In genomic region chr17:49489098-49489497, GRCm38 (mm10) we compare ENCODE assay signal across 14 mouse cellular contexts.
DNase-seq lines count a peak whose midpoint lies in the region; ATAC-seq lines count a peak whose summit lies in the region.
"Had no signal": no experiment of that assay in that cellular context is flagged by ENCODE, and none has a peak within 500 bp of the region (broad histone marks: within the 10 kb centered on the region; RNA-seq: fewer than 3 reads in every experiment).

No protein-coding gene starts in this region.

- 27% methylated on average over 5 of the region's 5 CpGs for WGBS in heart, embryonic 15.5 days
- 79% methylated on average over 5 of the region's 5 CpGs for WGBS in hindbrain, embryonic 12.5 days
- WGBS in intestine, embryonic 15.5 days = 59% methylated on average over 5 of the region's 5 CpGs

- H3K4me2 ChIP-seq in heart, embryonic 15.5 days = no peak overlapping the region; the same call in 1 of the 2 replicates
- no peak overlapping the region for H3K4me2 ChIP-seq in hindbrain, embryonic 12.5 days (replicated peaks)
- no peak overlapping the region for H3K4me2 ChIP-seq in intestine, embryonic 15.5 days (replicated peaks)
- H3K4me2 ChIP-seq: neural tube, embryonic 12.5 days had no signal

- no peaks in the 10 kb centered on the region for H3K27me3 ChIP-seq in heart, embryonic 15.5 days
- no peaks in the 10 kb centered on the region for H3K27me3 ChIP-seq in hindbrain, embryonic 12.5 days
- H3K27me3 ChIP-seq in intestine, embryonic 15.5 days (replicated peaks) = no peaks in the 10 kb centered on the region
- H3K27me3 ChIP-seq: neural tube, embryonic 12.5 days had no signal

- H3K9ac ChIP-seq in heart, embryonic 15.5 days = no peak overlapping the region
- no peak overlapping the region for H3K9ac ChIP-seq in hindbrain, embryonic 12.5 days
- H3K9ac ChIP-seq in intestine, embryonic 15.5 days = no peak overlapping the region
- H3K9ac ChIP-seq: neural tube, embryonic 12.5 days had no signal

- H3K27ac ChIP-seq in heart, embryonic 15.5 days = peak overlapping the region; percentile 77
- H3K27ac ChIP-seq in hindbrain, embryonic 12.5 days = no peak overlapping the region
- no peak overlapping the region for H3K27ac ChIP-seq in intestine, embryonic 15.5 days
- H3K27ac ChIP-seq: neural tube, embryonic 12.5 days had no signal

- no peak overlapping the region for H3K4me3 ChIP-seq in heart, embryonic 15.5 days
- no peak overlapping the region for H3K4me3 ChIP-seq in hindbrain, embryonic 12.5 days
- no peak overlapping the region for H3K4me3 ChIP-seq in intestine, embryonic 15.5 days (replicated peaks)
- H3K4me3 ChIP-seq: neural tube, embryonic 12.5 days had no signal

- ATAC-seq in heart, embryonic 15.5 days (replicated peaks; ENCODE audit: insufficient number of reproducible peaks, insufficient read depth, low FRiP score, low read depth) = peak; percentile 89
- no peak for ATAC-seq in hindbrain, embryonic 12.5 days (ENCODE audit: low FRiP score)
- no peak for ATAC-seq in intestine, embryonic 15.5 days

- peaks cover 5% of the 10 kb centered on the region; the same call in 1 of the 2 replicates for H3K36me3 ChIP-seq in heart, embryonic 15.5 days
- 0 out of 2 replicates have a peak, but pooled peaks cover 3% of the 10 kb centered on the region for H3K36me3 ChIP-seq in hindbrain, embryonic 12.5 days
- H3K36me3 ChIP-seq in intestine, embryonic 15.5 days = no peaks in the 10 kb centered on the region

- peaks cover 25% of the 10 kb centered on the region for H3K4me1 ChIP-seq in heart, embryonic 15.5 days (replicated peaks)
- no peaks in the 10 kb centered on the region for H3K4me1 ChIP-seq in hindbrain, embryonic 12.5 days
- H3K4me1 ChIP-seq in intestine, embryonic 15.5 days (replicated peaks) = no peaks in the 10 kb centered on the region
- H3K4me1 ChIP-seq: neural tube, embryonic 12.5 days had no signal

- H3K9me3 ChIP-seq in heart, embryonic 15.5 days (replicated peaks) = no peaks in the 10 kb centered on the region
- no peaks in the 10 kb centered on the region for H3K9me3 ChIP-seq in hindbrain, embryonic 12.5 days (replicated peaks)
- H3K9me3 ChIP-seq in intestine, embryonic 15.5 days = no peaks in the 10 kb centered on the region
- H3K9me3 ChIP-seq: neural tube, embryonic 12.5 days had no signal

- DNase-seq in gastrocnemius, adult 18-20 months (ENCODE audit: low spot score) = peak; percentile 37
- DNase-seq in gastrocnemius, postnatal 4 days (ENCODE audit: low spot score in 2 of 2) = no peak
- peak; percentile 85 for DNase-seq in 3T3-L1 (ENCODE audit: low read depth, low spot score)
- DNase-seq in gastrocnemius, postnatal 25 days = peak; percentile 63
- DNase-seq in spleen, adult 18-20 months = no peak
- DNase-seq: cerebellum, adult 11 months; lung, postnatal 14 days; midbrain, embryonic 14.5 days; retina, postnatal 1 day; thymus, adult 18-20 months had no signal

Comparison
In these comparisons a context has a peak if more than half of its experiments do, and no peak if none do; other contexts are left out.
1. DNase-seq: peak in gastrocnemius, adult 18-20 months (single experiment), 3T3-L1 (single experiment) and gastrocnemius, postnatal 25 days (single experiment); none in gastrocnemius, postnatal 4 days (0 of 2) and spleen, adult 18-20 months (0 of 2).